Mouse (Mus musculus) stomach, postnatal 0 days (tissue): ENCODE measurements at regions not wholly inside any gene's neighbourhood (a gene's known extent, or its start where the extent isn't known, plus 50 kb on each side); places are given as distances from the start of the nearest gene placed in this dataset.

Source experiments
- CTCF ChIP-seq: IDR thresholded peaks from 2 replicates; pipeline ENCODE4 v1.5.1; 2016; ENCODE audit warnings: antibody characterized with exemption, low read depth, mild to moderate bottlenecking, moderate library complexity
- EP300 ChIP-seq: optimal IDR thresholded peaks from 2 replicates; pipeline ENCODE3; 2016; ENCODE audit warnings: antibody characterized with exemption

- TF ChIP-seq CTCF (no peak), EP300 (no peak)
Observed at GRCm38 (mm10) chr11:63761561-63761960, 160.5 kb downstream of the Hs3st3b1 start.
